Mouse (Mus musculus) lung, postnatal 0 days (tissue): ENCODE measurements at regions not wholly inside any gene's neighbourhood (a gene's known extent, or its start where the extent isn't known, plus 50 kb on each side); places are given as distances from the start of the nearest gene placed in this dataset.

ENCODE experiments used
- ATAC-seq: fragments of 200-750 bp; cut with Nextera tagmentation; 2 replicates; pipeline ENCODE4 v1.8.0; 2017; ENCODE audit warnings: moderate library complexity
- DNase-seq: peaks from one replicate; pipeline ENCODE4 v3.0.0-alpha.2; 2016; ENCODE audit warnings: low spot score
- H3K27ac ChIP-seq: fragments of 300-500 bp; sonication (generic); 2 replicates; pipeline ENCODE4 v1.5.1; 2014; ENCODE audit warnings: antibody characterized with exemption, mild to moderate bottlenecking, low read length, mixed read lengths
- H3K27me3 ChIP-seq: fragments of 300-500 bp; sonication (generic); replicated peaks from 2 replicates; pipeline ENCODE4 v1.6.1; 2014; ENCODE audit warnings: low read length, mixed read lengths; ENCODE audit not compliant: insufficient read depth
- H3K36me3 ChIP-seq: fragments of 300-500 bp; sonication (generic); 2 replicates; pipeline ENCODE4 v1.6.1; 2014; ENCODE audit warnings: low read length, mixed read lengths; ENCODE audit not compliant: insufficient read depth
- H3K4me1 ChIP-seq: fragments of 300-500 bp; sonication (generic); 2 replicates; pipeline ENCODE4 v1.6.1; 2014; ENCODE audit warnings: antibody characterized with exemption, low read depth, low read length, mixed read lengths; ENCODE audit not compliant: insufficient read depth
- H3K4me2 ChIP-seq: fragments of 300-500 bp; sonication (generic); replicated peaks from 2 replicates; pipeline ENCODE4 v1.6.1; 2014; ENCODE audit warnings: low read depth, mild to moderate bottlenecking, low read length, moderate library complexity, mixed read lengths
- H3K4me3 ChIP-seq: fragments of 300-500 bp; sonication (generic); 2 replicates; pipeline ENCODE4 v1.5.1; 2014; ENCODE audit warnings: low read depth, low read length
- H3K9ac ChIP-seq: fragments of 300-500 bp; sonication (generic); replicated peaks from 2 replicates; pipeline ENCODE4 v1.6.1; 2014; ENCODE audit warnings: low read depth, mild to moderate bottlenecking
- H3K9me3 ChIP-seq: fragments of 300-500 bp; sonication (generic); 2 replicates; pipeline ENCODE4 v1.6.1; 2016; ENCODE audit warnings: low read length, mixed read lengths
- CTCF ChIP-seq: IDR thresholded peaks from 2 replicates; pipeline ENCODE4 v1.5.1; 2016; ENCODE audit warnings: antibody characterized with exemption, mild to moderate bottlenecking
- EP300 ChIP-seq: IDR thresholded peaks from 2 replicates; pipeline ENCODE4 v1.6.1; 2016; ENCODE audit warnings: antibody characterized with exemption, mild to moderate bottlenecking, control low read depth
- WGBS: fragments of 180-500 bp; shearing (Covaris S2); extraction: QIAGEN DNeasy Blood & Tissue Kit; methylation state at CpG from one replicate; pipeline ENCODE4 v1.1.7; 2014; 5-methylcytosine and 5-hydroxymethylcytosine counted together

DNA sequence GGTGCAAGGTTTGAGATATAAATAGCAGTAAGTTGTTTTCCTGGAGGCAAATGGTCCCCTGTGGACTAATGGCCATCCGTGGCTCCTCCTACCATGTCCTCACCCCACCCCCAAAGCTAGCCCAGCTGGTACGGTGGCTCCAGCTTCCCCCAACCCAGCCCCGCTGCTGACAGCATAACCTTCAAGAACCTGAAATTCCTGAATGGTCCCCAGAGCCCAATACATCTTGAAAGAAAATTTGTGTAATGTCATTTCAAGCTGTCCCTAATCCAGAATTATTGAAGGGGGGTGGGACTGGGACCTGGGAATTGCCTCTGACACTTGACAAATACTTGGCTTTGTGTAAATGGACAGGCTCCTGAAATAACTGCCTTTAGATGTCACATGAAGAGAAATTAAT is 115.3 kb upstream of the Top1 start:
- no peaks in the 10 kb centered on the region for H3K9me3 ChIP-seq
- H3K4me3 ChIP-seq, result no peak overlapping the region
- no peak overlapping the region for H3K27ac ChIP-seq
- H3K4me1 ChIP-seq, result no peaks in the 10 kb centered on the region
- no peak overlapping the region for H3K4me2 ChIP-seq
- WGBS, result 39% methylated on average over 3 of the region's 3 CpGs
- H3K36me3 ChIP-seq, result no peaks in the 10 kb centered on the region
- H3K27me3 ChIP-seq, result no peaks in the 10 kb centered on the region
- DNase-seq (no peak), ATAC-seq (no peak)
- TF ChIP-seq EP300 (no peak), CTCF (no peak)
- no peak overlapping the region for H3K9ac ChIP-seq

DNA sequence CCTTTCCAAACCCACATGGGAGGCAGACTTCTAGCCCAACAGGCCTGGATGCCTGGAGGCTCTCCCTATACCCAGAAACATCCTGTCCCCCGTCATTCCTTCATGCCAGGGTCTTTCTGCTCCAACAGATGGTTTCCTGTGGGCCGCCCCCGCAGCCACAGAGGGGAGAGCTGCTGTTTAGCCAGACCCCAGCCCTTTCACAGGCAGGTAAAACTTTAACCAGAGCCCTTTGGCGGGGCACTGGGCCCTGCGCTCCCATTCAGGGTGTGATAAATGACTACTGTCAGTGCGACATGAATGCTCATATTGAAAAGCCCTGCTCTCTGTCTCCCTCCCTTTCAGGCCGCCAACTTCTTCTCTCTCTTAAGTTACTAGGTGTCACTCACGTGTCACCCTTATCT is 108.4 kb upstream of the Top1 start:
- Histone ChIP-seq H3K27me3 (no peaks in the 10 kb centered on the region), H3K4me3 (no peak overlapping the region), H3K4me1 (no peaks in the 10 kb centered on the region), H3K4me2 (no peak overlapping the region), H3K27ac (no peak overlapping the region), H3K9ac (no peak overlapping the region), H3K36me3 (no peaks in the 10 kb centered on the region), H3K9me3 (no peaks in the 10 kb centered on the region)
- DNase-seq, result no peak
- WGBS, result 21% methylated on average over 8 of the region's 8 CpGs
- TF ChIP-seq EP300, result no peak
- TF ChIP-seq CTCF, result no peak
- no peak for ATAC-seq

DNA sequence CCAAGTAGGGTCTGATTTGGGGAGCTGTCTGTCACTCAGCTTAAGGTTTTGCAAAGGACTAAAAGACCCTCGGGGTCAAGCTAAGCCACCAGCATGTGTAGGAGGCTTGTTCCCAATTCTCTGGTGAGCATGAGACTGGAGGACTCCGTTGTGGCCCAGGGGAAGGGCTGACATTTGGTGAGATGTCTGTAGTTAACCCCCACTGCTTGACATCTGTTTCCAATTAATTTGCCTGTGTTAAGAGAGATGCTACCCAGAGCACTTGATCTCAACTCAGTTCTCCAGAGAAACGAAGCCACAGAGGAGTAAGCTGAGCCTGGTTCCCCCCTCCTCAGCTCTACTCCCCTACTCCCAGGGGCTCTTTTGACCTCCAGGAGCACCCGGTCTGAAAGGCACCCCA is 100.2 kb upstream of the Top1 start:
- no peak overlapping the region for H3K27ac ChIP-seq
- H3K9ac ChIP-seq, result no peak overlapping the region
- no peaks in the 10 kb centered on the region for H3K9me3 ChIP-seq
- H3K4me2 ChIP-seq, result no peak overlapping the region
- ATAC-seq (no peak), DNase-seq (no peak)
- 32% methylated on average over 4 of the region's 4 CpGs for WGBS
- H3K27me3 ChIP-seq, result no peaks in the 10 kb centered on the region
- TF ChIP-seq EP300, result no peak
- TF ChIP-seq CTCF, result no peak
- no peak overlapping the region for H3K4me3 ChIP-seq
- no peaks in the 10 kb centered on the region for H3K36me3 ChIP-seq
- no peaks in the 10 kb centered on the region for H3K4me1 ChIP-seq

DNA sequence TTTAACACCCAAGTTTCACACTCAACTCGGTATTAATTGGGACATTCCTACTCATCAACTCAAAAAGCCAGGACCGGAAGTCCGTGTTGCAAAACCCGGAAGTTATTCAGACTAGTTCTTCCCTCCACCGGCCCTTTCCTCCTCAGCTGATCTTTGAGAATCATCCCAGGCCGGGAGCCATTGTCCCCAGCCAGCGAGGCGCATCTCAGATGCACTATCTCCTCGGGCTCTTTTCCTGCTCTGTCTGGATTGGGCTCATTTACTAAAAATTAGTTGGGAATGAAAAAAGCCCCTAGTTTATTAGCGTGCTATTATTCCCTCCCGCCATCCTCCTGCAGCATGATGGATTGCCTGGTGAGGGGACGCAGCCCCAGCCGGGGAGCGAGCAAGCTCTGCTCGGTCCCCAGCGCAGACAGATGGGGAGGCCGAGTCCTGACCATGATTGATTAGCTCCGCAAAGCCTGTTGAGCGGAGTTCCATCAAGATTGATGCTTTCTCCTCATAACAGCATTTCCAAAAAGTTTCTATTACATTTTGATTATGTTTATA is 93.5 kb upstream of the Top1 start:
- H3K27ac ChIP-seq, result no peak overlapping the region
- H3K9ac ChIP-seq, result no peak overlapping the region
- H3K36me3 ChIP-seq, result no peaks in the 10 kb centered on the region
- no peaks in the 10 kb centered on the region for H3K4me1 ChIP-seq
- 51% methylated on average over 19 of the region's 19 CpGs for WGBS
- H3K9me3 ChIP-seq, result no peaks in the 10 kb centered on the region
- no peak for ATAC-seq
- no peak overlapping the region for H3K4me3 ChIP-seq
- no peak overlapping the region for H3K4me2 ChIP-seq
- no peaks in the 10 kb centered on the region for H3K27me3 ChIP-seq
- TF ChIP-seq EP300 (no peak), CTCF (no peak)
- no peak for DNase-seq

- no peak overlapping the region for H3K9ac ChIP-seq
- ATAC-seq, result no peak
- H3K4me1 ChIP-seq, result no peaks in the 10 kb centered on the region
- no peaks in the 10 kb centered on the region for H3K27me3 ChIP-seq
- H3K27ac ChIP-seq, result no peak overlapping the region
- H3K36me3 ChIP-seq, result no peaks in the 10 kb centered on the region
- H3K4me3 ChIP-seq, result no peak overlapping the region
- no peak overlapping the region for H3K4me2 ChIP-seq
- DNase-seq, result no peak
- TF ChIP-seq CTCF, result no peak
- TF ChIP-seq EP300, result no peak
- no peaks in the 10 kb centered on the region for H3K9me3 ChIP-seq
- 79% methylated on average over 14 of the region's 14 CpGs for WGBS
These were observed 84.0 kb upstream of the Top1 start for GRCm38 (mm10) chr2:160561711-160562110.

DNA sequence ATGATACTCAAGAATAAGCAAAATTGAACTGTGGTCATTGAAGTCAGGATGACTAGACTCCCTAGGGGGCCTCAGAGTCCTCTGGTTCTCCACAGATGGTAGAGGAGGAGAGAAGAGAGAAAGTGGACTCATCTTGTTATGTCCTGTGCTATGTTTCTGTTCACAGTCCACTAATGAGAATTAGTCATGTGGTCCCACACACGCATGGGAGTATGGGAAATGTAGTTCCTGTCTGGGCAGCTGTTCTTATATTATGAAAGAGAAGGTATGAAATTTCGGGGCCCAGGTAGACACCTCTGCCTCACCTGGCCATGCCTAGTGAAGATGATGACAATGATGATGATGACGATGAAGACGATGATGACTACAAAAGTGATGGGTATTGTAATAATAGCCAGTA is 77.9 kb upstream of the Top1 start:
- Histone ChIP-seq H3K4me2 (no peak overlapping the region), H3K4me1 (no peaks in the 10 kb centered on the region), H3K27me3 (no peaks in the 10 kb centered on the region), H3K27ac (no peak overlapping the region), H3K9ac (no peak overlapping the region), H3K36me3 (no peaks in the 10 kb centered on the region), H3K9me3 (no peaks in the 10 kb centered on the region), H3K4me3 (no peak overlapping the region)
- ATAC-seq (no peak), DNase-seq (no peak)
- WGBS, result 89% methylated on average over 4 of the region's 4 CpGs
- TF ChIP-seq EP300 (no peak), CTCF (no peak)

- Histone ChIP-seq H3K4me1 (no peaks in the 10 kb centered on the region), H3K27me3 (no peaks in the 10 kb centered on the region), H3K36me3 (no peaks in the 10 kb centered on the region), H3K27ac (no peak overlapping the region), H3K9me3 (no peaks in the 10 kb centered on the region), H3K4me2 (no peak overlapping the region), H3K9ac (no peak overlapping the region), H3K4me3 (no peak overlapping the region)
- 74% methylated on average over 5 of the region's 5 CpGs for WGBS
- DNase-seq (no peak), ATAC-seq (no peak)
- TF ChIP-seq CTCF, result no peak
- no peak for TF ChIP-seq EP300
These were observed 76.2 kb upstream of the Top1 start for GRCm38 (mm10) chr2:160569496-160569895.
